Mouse (Mus musculus): ENCODE data around the gene Olfm2. TPM values are rescaled to one million over a fixed set of nuclear protein-coding genes. Genes with fewer than 3 reads are reported as not detected.

Gene Olfm2
- total RNA-seq, 2 experiments from 2014 or later: 0.53 to 0.58 TPM

Other genes starting within 250 kb of the Olfm2 start
- 10 to 100 TPM; 31.0 to 34.2 TPM for gene Zfp266, start 224.9 kb downstream of the Olfm2 start, total RNA-seq (2021)
- 1 to 10 TPM; 5.9 to 6.7 TPM for gene Zfp846, start 165.1 kb downstream of the Olfm2 start, total RNA-seq (2021)
- 100 to 1,000 TPM; 352 to 436 TPM for gene Ubl5, start 103.5 kb downstream of the Olfm2 start, total RNA-seq (2021)
- 10 to 100 TPM; 18.3 to 19.4 TPM for gene Fbxl12, start 101.6 kb downstream of the Olfm2 start, total RNA-seq (2021)
- 10 to 100 TPM; 24.9 to 27.7 TPM for gene Pin1, start 94.3 kb downstream of the Olfm2 start, total RNA-seq (2021)
- gene Col5a3, start 68.7 kb upstream of the Olfm2 start, total RNA-seq (2021): 100 to 1,000 TPM; 123 to 412 TPM
- gene Rdh8, start 72.2 kb upstream of the Olfm2 start, total RNA-seq (2021): not detected
- 10 to 100 TPM; 14.7 to 17.5 TPM for gene A230050P20Rik, start 122.3 kb upstream of the Olfm2 start, total RNA-seq (2021)
- gene Angptl6, start 133.4 kb upstream of the Olfm2 start, total RNA-seq (2021): 1 to 10 TPM; 3.2 to 3.6 TPM
- 10 to 100 TPM; 39.8 to 41.1 TPM for gene Ppan, start 141.8 kb upstream of the Olfm2 start, total RNA-seq (2021)
- 100 to 1,000 TPM; 156 to 162 TPM for gene Eif3g, start 152.3 kb upstream of the Olfm2 start, total RNA-seq (2021)
- 10 to 100 TPM; 33.6 to 34.9 TPM for gene Dnmt1, start 213.5 kb upstream of the Olfm2 start, total RNA-seq (2021)
- gene S1pr2, start 230.4 kb upstream of the Olfm2 start, total RNA-seq (2021): 10 to 100 TPM; 18.3 to 22.0 TPM